Mouse (Mus musculus): Measurements from ENCODE around the gene Lsmem1.

Lsmem1 gene

GRCm38 (mm10) chr12:40146510-40146909 lies 52.8 kb downstream of the Lsmem1 start:
- no peak for DNase-seq (ENCODE audit: low read depth in 2 of 2, low spot score in 2 of 2)

DNA sequence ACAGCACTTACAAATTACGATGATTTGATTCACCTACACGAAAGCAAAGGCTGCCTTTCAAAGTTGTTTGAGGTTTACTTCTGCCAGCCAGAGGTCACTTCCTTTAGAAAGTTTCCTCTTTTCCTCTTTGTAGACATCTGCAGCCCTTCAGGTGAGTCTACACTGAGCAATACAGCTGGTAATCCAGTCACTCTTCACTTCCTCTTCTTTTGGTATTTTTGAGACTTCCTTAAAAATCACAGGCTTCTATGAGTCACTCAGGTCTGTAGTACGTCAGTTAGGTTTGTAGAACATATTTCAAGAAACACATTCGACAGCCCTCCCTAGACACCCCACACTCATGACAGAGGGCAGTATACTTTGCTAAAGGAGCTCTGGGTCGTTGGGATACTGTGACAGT lies 58.6 kb downstream of the Lsmem1 start:
- no peak for DNase-seq (ENCODE audit: low read depth in 2 of 2, low spot score in 2 of 2)

- DNase-seq (ENCODE audit: low read depth in 2 of 2, low spot score in 2 of 2), result no peak
These were observed 59.6 kb downstream of the Lsmem1 start for GRCm38 (mm10) chr12:40139484-40140245.

DNA sequence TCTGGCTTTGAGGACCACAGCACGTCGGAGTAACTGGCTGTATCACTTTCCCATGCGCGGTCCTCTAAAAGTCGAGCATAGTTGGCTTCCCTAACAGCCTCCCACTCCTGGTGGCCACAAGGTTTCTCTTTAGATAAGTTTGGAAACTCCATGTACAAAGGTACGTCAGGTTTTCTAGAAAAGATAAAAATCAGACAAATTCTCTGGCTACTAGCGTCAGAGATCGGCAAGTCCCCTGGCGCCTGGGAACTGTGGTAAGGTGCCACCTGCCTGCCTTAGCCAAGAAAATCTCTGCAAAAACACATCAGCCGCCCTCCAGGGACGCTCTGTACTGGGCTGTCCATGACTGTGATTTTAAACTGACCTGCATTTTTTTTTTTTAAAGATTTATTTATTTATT lies 64.8 kb downstream of the Lsmem1 start:
- no peak for DNase-seq (ENCODE audit: low read depth in 2 of 2, low spot score in 2 of 2)

DNA sequence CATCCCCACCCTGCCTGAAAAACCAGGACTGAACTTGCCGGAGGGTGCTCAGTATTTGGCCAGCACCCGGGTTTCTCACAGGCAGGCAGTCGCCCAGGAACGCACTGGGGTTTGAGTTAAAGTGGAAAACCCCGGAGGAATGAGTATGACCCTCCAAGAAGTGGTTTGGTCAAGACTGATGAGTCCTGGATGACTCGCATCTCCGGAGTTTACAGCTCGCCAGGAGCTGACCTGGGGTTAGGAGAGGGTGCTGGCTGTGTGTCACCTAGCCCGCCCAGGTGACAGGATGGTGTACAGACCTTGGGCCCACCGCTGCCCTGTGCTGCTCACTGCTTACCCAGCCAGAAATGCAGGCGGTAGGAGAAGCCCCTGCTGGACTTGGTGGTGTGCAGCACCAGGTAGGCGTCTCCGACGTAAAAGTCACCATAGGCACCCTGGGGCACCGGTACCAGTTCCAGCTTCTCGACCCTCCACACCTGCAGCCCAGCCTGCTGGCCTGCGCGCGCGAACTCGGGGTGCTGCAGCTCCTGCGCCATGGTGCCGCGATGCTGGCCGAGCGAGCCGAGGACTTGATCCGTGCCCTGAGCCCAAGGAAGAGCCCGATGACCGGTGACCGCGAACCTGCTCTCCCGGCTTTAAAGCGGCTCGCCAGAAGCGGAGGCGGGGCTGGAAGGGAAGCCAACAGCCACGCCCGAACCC lies 65.6 kb downstream of the Lsmem1 start, which contains the start of gene Scin:
Gene Scin (minus strand): TSS at position 656 of the 699 bp plus-strand sequence.
- DNase-seq (ENCODE audit: low read depth in 2 of 2, low spot score in 2 of 2), result no peak

DNA sequence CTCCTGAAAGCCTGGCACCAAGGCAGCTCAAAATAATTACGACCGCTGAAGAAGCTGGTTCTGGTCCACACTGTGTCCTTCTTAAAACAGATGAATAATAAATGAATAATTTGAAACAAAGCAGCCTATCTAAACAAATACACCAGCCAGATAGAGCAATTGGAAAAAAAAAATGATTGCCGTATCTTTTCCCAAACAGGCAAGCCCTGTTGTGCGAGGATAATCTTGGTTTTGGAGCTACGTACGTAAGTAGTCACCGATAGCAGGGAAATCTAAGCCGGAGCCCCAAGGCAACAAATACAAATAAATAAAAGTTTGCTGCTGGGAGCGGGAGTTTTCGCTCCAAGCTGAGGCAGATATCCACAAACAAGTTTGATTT lies 66.1 kb downstream of the Lsmem1 start:
- DNase-seq (ENCODE audit: low read depth in 2 of 2, low spot score in 2 of 2), result no peak
